Mouse (Mus musculus) bone marrow, adult 2 months (tissue): Measurements from ENCODE around the gene Maml2. TPM values are rescaled to one million over a fixed set of nuclear protein-coding genes. Genes with fewer than 3 reads are reported as not detected.

Experiments used
- H3K27ac ChIP-seq: fragments of 200-500 bp; 2 replicates; pipeline ENCODE4 v1.5.1; 2012; ENCODE audit warnings: low read depth, mild to moderate bottlenecking, control low read depth, inconsistent platforms, low read length; ENCODE audit not compliant: control insufficient read depth, poor library complexity, insufficient read depth
- H3K4me1 ChIP-seq: fragments of 200-500 bp; 2 replicates; pipeline ENCODE4 v1.6.1; 2011; ENCODE audit warnings: low read length; ENCODE audit not compliant: control insufficient read depth, insufficient read depth
- H3K4me3 ChIP-seq: fragments of 200-500 bp; replicated peaks from 2 replicates; pipeline ENCODE3; 2011; ENCODE audit warnings: mild to moderate bottlenecking, low read depth, low read length, control low read depth; ENCODE audit not compliant: control insufficient read depth
- CTCF ChIP-seq: fragments of 200-500 bp; IDR thresholded peaks from 2 replicates; pipeline ENCODE4 v1.5.1; 2011; ENCODE audit warnings: low read length, control low read depth; ENCODE audit not compliant: control insufficient read depth, insufficient read depth
- POLR2A ChIP-seq: fragments of 200-500 bp; IDR thresholded peaks from 2 replicates; pipeline ENCODE4 v1.6.1; 2011; ENCODE audit warnings: low read depth, mild to moderate bottlenecking, control low read depth, low read length, borderline replicate concordance; ENCODE audit not compliant: control insufficient read depth
- WGBS: fragments of 180-500 bp; shearing (Covaris S2); methylation state at CpG from one replicate; pipeline ENCODE4 v1.1.7; 2018; 5-methylcytosine and 5-hydroxymethylcytosine counted together
- polyA plus RNA-seq: library from polyadenylated mRNA; stranded (reverse); fragments of >200 nt; gene quantifications from 2 replicates; pipeline ENCODE4 v1.2.4, GENCODE M21; 2011; ENCODE audit warnings: low replicate concordance; ENCODE audit not compliant: missing spikeins, insufficient read depth, insufficient read length

Gene Maml2
- polyA plus RNA-seq, 1 experiment: 3.5 TPM

DNA sequence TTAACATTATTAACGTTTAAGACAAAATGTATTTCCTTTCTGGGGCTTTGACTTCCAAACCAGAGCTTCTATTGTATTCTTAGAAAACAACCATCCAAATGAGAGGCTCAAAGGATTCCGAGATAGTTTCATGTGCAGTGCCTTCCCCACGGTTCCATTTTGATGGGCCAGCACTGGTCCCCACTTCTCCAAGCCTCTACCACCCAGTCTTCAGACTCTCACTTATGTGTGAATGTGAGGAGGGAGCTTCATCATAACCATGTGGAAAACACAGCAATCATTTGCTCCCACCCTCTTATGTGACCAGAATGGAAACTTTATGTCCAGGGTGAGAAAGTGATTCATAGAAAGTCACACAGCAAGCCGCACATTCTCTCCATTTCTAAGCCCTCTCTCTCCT lies 354.1 kb downstream of the Maml2 start:
- no peak overlapping the region for H3K27ac ChIP-seq
- no peaks in the 10 kb centered on the region; the same call in 1 of the 2 replicates for H3K4me1 ChIP-seq
- H3K4me3 ChIP-seq: no peak overlapping the region
- no peak for TF ChIP-seq POLR2A
- no peak for TF ChIP-seq CTCF
- 47% methylated on average over 4 of the region's 4 CpGs for WGBS

DNA sequence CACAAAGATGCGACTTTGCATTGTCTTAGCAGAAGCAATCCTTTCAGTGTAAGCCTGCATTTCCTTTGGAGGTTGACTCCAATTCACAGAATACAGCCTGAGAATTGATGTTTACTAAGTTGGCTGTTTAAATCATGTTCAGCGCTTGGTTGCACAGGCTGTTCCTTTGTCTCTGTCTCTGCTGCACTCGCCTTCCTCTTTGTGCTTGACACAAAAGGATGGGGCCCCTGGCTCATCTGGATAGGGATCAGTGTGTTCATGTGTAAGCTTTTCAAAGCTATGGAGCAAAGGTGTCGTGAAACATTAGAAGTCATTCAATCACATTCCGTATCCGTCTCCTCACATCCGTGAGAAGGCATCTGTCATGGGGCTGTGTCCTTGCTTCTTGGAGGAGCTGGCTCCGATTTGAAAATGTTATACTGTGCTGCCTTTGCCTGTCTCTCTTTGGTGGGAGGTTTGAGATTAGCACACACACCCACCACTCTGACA lies 354.7 kb downstream of the Maml2 start:
- Histone ChIP-seq H3K4me1 (no peaks in the 10 kb centered on the region; the same call in 1 of the 2 replicates), H3K27ac (no peak overlapping the region), H3K4me3 (no peak overlapping the region)
- TF ChIP-seq CTCF (no peak), POLR2A (no peak)
- 73% methylated on average over 8 of the region's 8 CpGs for WGBS

DNA sequence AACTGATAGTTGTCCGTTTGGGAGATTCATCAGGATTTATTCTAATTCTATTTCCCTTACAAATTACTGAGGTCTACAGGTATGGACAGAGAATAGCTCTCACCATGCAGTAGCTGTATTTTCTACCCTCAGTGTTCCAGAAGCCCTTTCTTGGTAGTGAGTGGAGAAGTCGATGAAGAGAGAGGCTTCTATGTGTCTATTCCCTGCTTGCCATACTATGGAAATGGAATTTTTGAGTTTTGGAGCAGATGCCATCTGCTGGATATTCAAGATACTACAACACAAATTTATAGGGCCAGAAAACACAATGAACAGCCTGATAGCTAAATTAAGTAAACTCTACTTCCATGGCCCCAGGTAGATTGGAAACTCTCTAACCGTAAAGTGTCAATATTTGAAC lies 355.2 kb downstream of the Maml2 start:
- H3K4me1 ChIP-seq: no peaks in the 10 kb centered on the region; the same call in 1 of the 2 replicates
- 45% methylated on average over 3 of the region's 3 CpGs for WGBS
- no peak overlapping the region for H3K27ac ChIP-seq
- H3K4me3 ChIP-seq: no peak overlapping the region
- TF ChIP-seq CTCF (no peak), POLR2A (no peak)

DNA sequence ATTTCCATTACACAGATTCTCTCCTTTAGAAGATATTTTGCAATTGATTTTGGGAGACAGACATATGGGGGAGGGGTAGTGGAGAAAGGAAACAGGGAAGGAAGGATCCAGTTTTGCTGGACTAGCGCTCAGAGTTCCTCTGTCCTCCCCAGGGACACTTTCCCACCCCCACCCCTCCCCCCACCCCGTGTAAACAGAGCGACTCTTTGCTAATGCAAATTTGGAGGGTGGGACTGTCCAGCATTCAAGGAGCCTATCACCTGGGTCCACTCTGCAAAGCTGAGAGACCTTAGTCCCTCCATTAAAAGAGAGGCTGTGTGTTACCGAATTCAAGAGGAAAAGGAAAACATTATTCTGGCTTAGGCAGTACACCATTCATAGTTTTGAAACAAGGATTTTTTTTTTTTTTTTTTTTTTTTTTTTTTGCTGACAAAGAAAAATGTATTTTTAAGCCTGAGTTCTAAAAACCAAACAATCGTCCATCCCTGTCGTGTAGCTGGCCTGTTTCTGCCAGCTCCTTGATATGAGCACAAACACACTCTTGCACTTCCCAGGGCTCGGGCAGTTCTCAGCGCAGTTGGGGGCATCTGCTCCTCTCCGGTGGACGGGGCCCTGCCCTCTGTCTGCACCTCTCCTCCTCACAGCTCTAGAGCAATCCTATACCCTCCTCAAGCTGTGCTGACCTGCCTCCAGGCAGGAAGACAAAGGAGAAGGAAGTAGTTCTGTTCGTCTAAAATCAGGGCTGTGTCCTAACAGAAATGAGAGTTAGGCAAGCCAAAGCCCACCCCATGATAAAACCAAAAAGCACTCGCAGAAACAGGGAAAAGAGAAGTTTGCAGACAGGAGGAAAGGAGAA lies 364.2 kb downstream of the Maml2 start:
- 13% methylated on average over 12 of the region's 12 CpGs for WGBS
- no peak for TF ChIP-seq POLR2A
- no peak for TF ChIP-seq CTCF
- H3K27ac ChIP-seq: no peak overlapping the region
- no peak overlapping the region for H3K4me3 ChIP-seq
- H3K4me1 ChIP-seq: no peaks in the 10 kb centered on the region; the same call in 1 of the 2 replicates

DNA sequence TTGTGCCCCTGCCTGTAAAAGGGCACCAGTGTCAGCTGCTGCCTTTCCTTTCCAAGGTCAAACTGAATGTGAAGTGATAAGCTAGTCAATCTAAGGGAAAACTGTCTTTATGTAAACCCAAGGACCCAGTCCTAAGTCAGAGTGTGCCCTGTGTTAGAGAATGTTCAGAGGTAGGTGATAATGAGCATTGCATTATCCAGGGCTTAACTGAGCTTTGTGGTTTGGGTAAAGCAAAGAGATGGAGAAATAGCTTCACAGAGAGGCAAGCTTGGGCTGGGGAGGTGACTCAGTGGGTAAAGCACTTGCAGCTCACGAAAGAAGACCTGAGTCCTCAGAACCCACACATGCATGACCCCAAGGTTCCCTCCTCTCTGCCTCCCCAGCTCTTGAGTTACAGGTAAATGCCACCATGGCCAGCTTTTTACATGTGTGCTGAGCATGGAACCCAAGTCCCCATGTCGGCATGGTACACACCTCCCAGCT lies 367.8 kb downstream of the Maml2 start:
- Histone ChIP-seq H3K27ac (no peak overlapping the region), H3K4me1 (no peaks in the 10 kb centered on the region; the same call in 1 of the 2 replicates), H3K4me3 (no peak overlapping the region)
- WGBS: 58% methylated on average over 2 of the region's 2 CpGs
- no peak for TF ChIP-seq CTCF
- TF ChIP-seq POLR2A: no peak

DNA sequence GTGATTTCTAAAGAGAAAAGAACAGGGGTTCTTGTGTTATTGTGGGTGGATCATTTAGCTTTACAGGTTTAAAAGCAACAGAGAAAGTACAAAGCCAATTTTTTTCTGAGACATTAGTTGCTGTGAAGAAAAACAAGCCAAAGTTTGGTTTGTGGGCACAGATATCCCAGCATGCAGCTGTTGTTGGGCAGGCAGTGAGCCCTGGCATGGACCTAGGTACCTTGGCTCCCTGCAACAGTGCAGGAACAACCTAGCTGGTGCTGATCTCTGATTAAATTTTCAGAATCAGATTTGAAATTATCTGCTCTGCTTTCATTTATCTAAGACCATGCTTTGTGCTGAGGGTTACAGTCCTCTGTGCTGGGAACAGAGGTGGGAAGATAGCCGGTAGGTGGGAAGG lies 370.2 kb downstream of the Maml2 start:
- no peaks in the 10 kb centered on the region; the same call in 1 of the 2 replicates for H3K4me1 ChIP-seq
- 82% methylated on average over 1 of the region's 1 CpGs for WGBS
- no peak overlapping the region for H3K27ac ChIP-seq
- no peak overlapping the region for H3K4me3 ChIP-seq
- TF ChIP-seq POLR2A (no peak), CTCF (no peak)

DNA sequence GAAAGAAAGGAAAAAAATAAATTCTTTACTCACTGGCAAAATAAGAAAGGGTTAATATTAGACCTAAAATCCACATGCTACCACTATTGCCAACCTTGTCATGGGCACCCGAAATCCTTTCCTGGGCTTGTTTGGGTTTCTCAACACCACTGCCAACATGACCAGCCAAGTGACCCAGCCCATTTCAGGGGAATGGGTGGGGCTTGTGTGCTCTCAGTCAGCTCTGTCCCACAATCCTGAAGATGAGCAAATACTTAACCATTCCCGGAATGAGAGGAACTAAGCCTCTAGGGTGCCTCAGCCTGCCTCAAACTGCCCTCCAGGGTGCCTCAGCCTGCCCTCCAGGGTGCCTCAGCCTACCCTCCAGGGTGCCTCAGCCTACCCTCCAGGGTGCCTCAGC lies 371.0 kb downstream of the Maml2 start:
- H3K4me3 ChIP-seq: no peak overlapping the region
- WGBS: 34% methylated on average over 2 of the region's 2 CpGs
- no peaks in the 10 kb centered on the region; the same call in 1 of the 2 replicates for H3K4me1 ChIP-seq
- H3K27ac ChIP-seq: no peak overlapping the region
- TF ChIP-seq POLR2A: no peak
- TF ChIP-seq CTCF: no peak

DNA sequence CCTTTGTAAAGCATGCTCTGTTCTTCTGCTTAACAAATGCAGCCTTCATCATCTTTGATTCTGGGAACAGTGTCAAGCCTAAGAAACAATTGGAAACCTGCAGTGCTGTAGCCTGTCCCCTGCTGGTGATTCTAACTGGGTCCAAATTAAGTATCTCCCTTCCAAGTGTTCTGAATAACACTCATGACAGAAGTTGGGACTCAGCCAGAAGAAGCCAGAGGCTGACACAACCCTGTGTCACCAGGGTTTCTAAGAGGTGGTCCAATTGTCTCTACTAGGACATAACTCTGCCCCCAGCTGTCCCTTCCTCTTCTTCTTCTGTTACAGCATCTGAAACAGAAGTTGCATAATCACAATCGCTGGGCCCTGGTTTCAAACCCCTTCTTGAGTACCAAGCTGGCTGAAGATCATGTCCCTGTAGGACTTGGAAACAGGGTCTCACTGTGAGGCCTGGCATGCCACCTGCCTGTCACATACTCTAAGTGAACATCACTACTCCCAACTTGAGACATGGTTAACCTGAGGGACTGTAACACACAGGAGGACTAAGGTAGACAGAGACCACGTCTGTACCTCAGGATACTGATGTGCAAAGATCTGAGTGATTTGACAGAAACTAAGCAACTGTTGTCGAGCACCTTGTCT lies 373.5 kb downstream of the Maml2 start:
- Histone ChIP-seq H3K27ac (no peak overlapping the region), H3K4me1 (no peaks in the 10 kb centered on the region; the same call in 1 of the 2 replicates), H3K4me3 (no peak overlapping the region)
- WGBS: 49% methylated on average over 3 of the region's 3 CpGs
- no peak for TF ChIP-seq CTCF
- no peak for TF ChIP-seq POLR2A
